In the genomic region with DNA sequence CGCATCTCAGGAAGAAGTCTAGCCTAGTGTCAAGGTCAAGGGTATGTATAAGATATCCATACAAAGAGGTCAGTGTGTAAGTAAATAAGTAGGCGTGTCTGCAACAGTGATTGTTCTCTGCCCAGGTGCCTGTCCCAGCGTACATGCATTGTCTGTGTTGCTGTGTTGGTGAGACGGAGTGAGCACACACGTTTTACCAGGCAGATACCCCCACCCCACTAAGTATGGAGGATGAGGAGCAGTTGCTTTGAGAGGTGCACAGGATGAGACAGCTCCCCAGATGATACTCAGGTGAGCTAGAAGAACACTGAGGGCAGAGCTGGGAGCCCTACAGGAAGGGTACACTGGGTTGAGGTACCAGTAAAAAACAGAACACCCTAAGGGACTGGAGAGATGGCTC, we compare ENCODE assay signal across 17 mouse cellular contexts. TPM values are rescaled to one million over a fixed set of nuclear protein-coding genes. Genes with fewer than 3 reads are reported as not detected.
DNase-seq lines count a peak whose midpoint lies in the region; ATAC-seq and TF ChIP-seq lines count a peak whose summit lies in the region.
"Had no signal": no experiment of that assay in that cellular context is flagged by ENCODE, and none has a peak within 500 bp of the region (broad histone marks: within the 10 kb centered on the region; RNA-seq: fewer than 3 reads in every experiment).

No protein-coding gene starts in this region.

- peaks cover 27% of the 10 kb centered on the region for H3K36me3 ChIP-seq in heart, embryonic 14.5 days (ENCODE audit: control insufficient read depth, insufficient read depth, low read length)
- H3K36me3 ChIP-seq in neural tube, embryonic 11.5 days (ENCODE audit: control insufficient read depth, insufficient read depth, low read length), result peaks cover 5% of the 10 kb centered on the region
- peaks cover 3% of the 10 kb centered on the region for H3K36me3 ChIP-seq in stomach, postnatal 0 days (ENCODE audit: control insufficient read depth, insufficient read depth, low read length)

- peak overlapping the region; percentile 98 for H3K27ac ChIP-seq in gastrocnemius, adult 2 months
- H3K27ac ChIP-seq in heart, embryonic 14.5 days (replicated peaks in 1 of 2; ENCODE audit: control insufficient read depth in 1 of 2, insufficient read depth in 1 of 2, low read depth in 2 of 2, low read length in 2 of 2), result peak overlapping the region; percentile 66 to 70
- H3K27ac ChIP-seq in neural tube, embryonic 11.5 days (ENCODE audit: low read depth, low read length), result no peak overlapping the region
- H3K27ac ChIP-seq in stomach, postnatal 0 days (replicated peaks), result no peak overlapping the region
- H3K27ac ChIP-seq: hindbrain, embryonic 13.5 days; intestine, embryonic 15.5 days; limb, embryonic 13.5 days; liver, embryonic 14.5 days; lung, embryonic 15.5 days had no signal

- TF ChIP-seq CTCF in gastrocnemius, adult 2 months (IDR thresholded peaks at IDR 0.05), result no peak
- no peak for TF ChIP-seq CTCF in stomach, postnatal 0 days (IDR thresholded peaks at IDR 0.05; ENCODE audit: low read depth)

- H3K4me1 ChIP-seq in heart, embryonic 14.5 days (ENCODE audit: control insufficient read depth in 2 of 2, insufficient read depth in 2 of 2, low read length in 2 of 2), result peaks cover 10 to 27% of the 10 kb centered on the region in 2 experiments; a peak in 3 of 4 replicates
- H3K4me1 ChIP-seq in neural tube, embryonic 11.5 days (ENCODE audit: control insufficient read depth, insufficient read depth, low read length), result no peaks in the 10 kb centered on the region
- no peaks in the 10 kb centered on the region for H3K4me1 ChIP-seq in stomach, postnatal 0 days (replicated peaks; ENCODE audit: control insufficient read depth, insufficient read depth)

- 44% methylated on average over 5 of the region's 5 CpGs for WGBS in heart, embryonic 14.5 days
- 78% methylated on average over 5 of the region's 5 CpGs for WGBS in neural tube, embryonic 11.5 days
- 45% methylated on average over 5 of the region's 5 CpGs for WGBS in stomach, postnatal 0 days

- H3K4me2 ChIP-seq in heart, embryonic 14.5 days (ENCODE audit: low read length), result peak overlapping the region; percentile 70
- H3K4me2 ChIP-seq in neural tube, embryonic 11.5 days (ENCODE audit: low read depth), result no peak overlapping the region
- H3K4me2 ChIP-seq in stomach, postnatal 0 days (replicated peaks; ENCODE audit: low read depth), result no peak overlapping the region
- H3K4me2 ChIP-seq: hindbrain, embryonic 13.5 days; intestine, embryonic 15.5 days; lung, embryonic 15.5 days had no signal

- TF ChIP-seq EP300 in stomach, postnatal 0 days (optimal IDR thresholded peaks at IDR 0.05), result no peak

- intact Hi-C loops in gastrocnemius, adult 2 months (cut with DNase I), result no loop called here
- intact Hi-C loops in heart, postnatal 10 days (cut with DNase I), result no loop called here

- H3K9ac ChIP-seq in heart, embryonic 14.5 days (ENCODE audit: low read length), result peak overlapping the region; percentile 5; the same call in 1 of the 2 replicates
- H3K9ac ChIP-seq in neural tube, embryonic 11.5 days (ENCODE audit: low read length), result no peak overlapping the region
- no peak overlapping the region for H3K9ac ChIP-seq in stomach, postnatal 0 days (ENCODE audit: low read length)
- H3K9ac ChIP-seq: hindbrain, embryonic 13.5 days; intestine, embryonic 15.5 days; liver, embryonic 14.5 days; lung, embryonic 15.5 days had no signal

- H3K4me3 ChIP-seq in gastrocnemius, adult 2 months, result peak overlapping the region; percentile 23
- H3K4me3 ChIP-seq in heart, embryonic 14.5 days (ENCODE audit: control insufficient read depth in 1 of 2, insufficient read depth in 1 of 2, low read depth in 1 of 2, low read length in 2 of 2), result no peak overlapping the region
- no peak overlapping the region for H3K4me3 ChIP-seq in neural tube, embryonic 11.5 days (ENCODE audit: low read depth, low read length)
- H3K4me3 ChIP-seq in stomach, postnatal 0 days (ENCODE audit: low read depth, low read length), result no peak overlapping the region
- H3K4me3 ChIP-seq: forebrain, embryonic 10.5 days; hindbrain, embryonic 13.5 days; intestine, embryonic 15.5 days; lung, embryonic 15.5 days had no signal

- DNase-seq in gastrocnemius, adult 2 months, result no peak
- no peak for DNase-seq in gastrocnemius, postnatal 4 days (ENCODE audit: low spot score in 2 of 2)
- DNase-seq in heart, postnatal 10 days, result no peak
- peak; percentile 9 for DNase-seq in neural tube, embryonic 11.5 days (ENCODE audit: low spot score)
- no peak for DNase-seq in neural tube, embryonic 10.5 days (ENCODE audit: extremely low spot score, low spot score)
- DNase-seq in stomach, postnatal 0 days (ENCODE audit: low spot score), result peak; percentile 12
- DNase-seq: adrenal gland, postnatal 36 days; cerebellum, adult 2 months; lung, postnatal 4 days; right cerebral cortex, postnatal 25 days had no signal

- H3K9me3 ChIP-seq in heart, embryonic 14.5 days (ENCODE audit: control insufficient read depth, low read length), result no peaks in the 10 kb centered on the region
- no peaks in the 10 kb centered on the region for H3K9me3 ChIP-seq in neural tube, embryonic 11.5 days (ENCODE audit: control insufficient read depth, low read length)
- H3K9me3 ChIP-seq in stomach, postnatal 0 days (ENCODE audit: control insufficient read depth, low read length), result no peaks in the 10 kb centered on the region
- H3K9me3 ChIP-seq: hindbrain, embryonic 13.5 days; intestine, embryonic 15.5 days; limb, embryonic 13.5 days; lung, embryonic 15.5 days had no signal

- H3K27me3 ChIP-seq in heart, embryonic 14.5 days (ENCODE audit: control insufficient read depth, insufficient read depth, low read length), result no peaks in the 10 kb centered on the region
- no peaks in the 10 kb centered on the region for H3K27me3 ChIP-seq in neural tube, embryonic 11.5 days (ENCODE audit: control insufficient read depth, insufficient read depth, low read length)
- no peaks in the 10 kb centered on the region for H3K27me3 ChIP-seq in stomach, postnatal 0 days (ENCODE audit: control insufficient read depth, insufficient read depth, low read length)
- H3K27me3 ChIP-seq: hindbrain, embryonic 13.5 days; intestine, embryonic 15.5 days; limb, embryonic 13.5 days; lung, embryonic 15.5 days had no signal

- no peak for ATAC-seq in heart, embryonic 14.5 days (ENCODE audit: insufficient number of reproducible peaks, insufficient read depth, low FRiP score, low read depth)
- no peak for ATAC-seq in neural tube, embryonic 11.5 days (ENCODE audit: insufficient read depth, low FRiP score, low TSS enrichment)
- ATAC-seq in stomach, postnatal 0 days (ENCODE audit: low FRiP score, low TSS enrichment), result no peak
- ATAC-seq: intestine, embryonic 15.5 days had no signal

RNA-seq across cellular contexts. Expression of gene Pgam2, which starts 0.6 kb away (rescaled TPM):
- total RNA-seq in gastrocnemius, adult 2 months (2021), result 1,000 to 10,000 TPM; 2,835 to 2,943 TPM
- total RNA-seq in gastrocnemius, postnatal 4 days (2021), result 1,000 to 10,000 TPM; 1,561 to 1,711 TPM
- 1,077 and 1,126 TPM in 2 replicates for polyA plus RNA-seq in heart, embryonic 14.5 days (2014; fragmentation: Nextera tagmentation; extraction: Ambion mirVana)
- total RNA-seq in heart, postnatal 10 days (2021), result 100 to 1,000 TPM; 756 to 765 TPM
- 17.4 and 20.5 TPM in 2 replicates for polyA plus RNA-seq in neural tube, embryonic 11.5 days (2014; fragmentation: Nextera tagmentation; extraction: Ambion mirVana)
- polyA plus RNA-seq in stomach, postnatal 0 days (2015; fragmentation: Nextera tagmentation; extraction: Ambion mirVana), result 2.8 and 3.9 TPM in 2 replicates
- total RNA-seq: adrenal gland, postnatal 36 days had no signal

RNA-seq across cellular contexts. Expression of gene Dbnl, which starts 15.9 kb away (rescaled TPM):
- 10 to 100 TPM; 10.7 to 14.0 TPM for total RNA-seq in gastrocnemius, adult 2 months (2021)
- total RNA-seq in gastrocnemius, postnatal 4 days (2021), result 10 to 100 TPM; 35.0 to 39.3 TPM
- 65.6 and 71.2 TPM in 2 replicates for polyA plus RNA-seq in heart, embryonic 14.5 days (2014; fragmentation: Nextera tagmentation; extraction: Ambion mirVana)
- total RNA-seq in heart, postnatal 10 days (2021), result 10 to 100 TPM; 37.4 to 40.6 TPM
- 149 and 156 TPM in 2 replicates for polyA plus RNA-seq in neural tube, embryonic 11.5 days (2014; fragmentation: Nextera tagmentation; extraction: Ambion mirVana)
- 99.8 and 104 TPM in 2 replicates for polyA plus RNA-seq in stomach, postnatal 0 days (2015; fragmentation: Nextera tagmentation; extraction: Ambion mirVana)

RNA-seq across cellular contexts. Expression of gene Polm, which starts 33.6 kb away (rescaled TPM):
- 1 to 10 TPM; 1.7 to 3.1 TPM for total RNA-seq in gastrocnemius, adult 2 months (2021)
- 1 to 10 TPM; 8.4 to 8.9 TPM for total RNA-seq in gastrocnemius, postnatal 4 days (2021)
- polyA plus RNA-seq in heart, embryonic 14.5 days (2014; fragmentation: Nextera tagmentation; extraction: Ambion mirVana), result 5.6 and 7.0 TPM in 2 replicates
- 1 to 10 TPM; 5.0 to 6.7 TPM for total RNA-seq in heart, postnatal 10 days (2021)
- polyA plus RNA-seq in neural tube, embryonic 11.5 days (2014; fragmentation: Nextera tagmentation; extraction: Ambion mirVana), result 5.0 and 6.2 TPM in 2 replicates
- polyA plus RNA-seq in stomach, postnatal 0 days (2015; fragmentation: Nextera tagmentation; extraction: Ambion mirVana), result 5.7 and 6.3 TPM in 2 replicates

RNA-seq across cellular contexts. Expression of gene Urgcp, which starts 42.0 kb away (rescaled TPM):
- total RNA-seq in gastrocnemius, adult 2 months (2021), result 10 to 100 TPM; 42.2 to 48.9 TPM
- total RNA-seq in gastrocnemius, postnatal 4 days (2021), result 10 to 100 TPM; 40.0 to 40.8 TPM
- polyA plus RNA-seq in heart, embryonic 14.5 days (2014; fragmentation: Nextera tagmentation; extraction: Ambion mirVana), result 19.9 and 22.1 TPM in 2 replicates
- total RNA-seq in heart, postnatal 10 days (2021), result 10 to 100 TPM; 65.6 to 68.5 TPM
- polyA plus RNA-seq in neural tube, embryonic 11.5 days (2014; fragmentation: Nextera tagmentation; extraction: Ambion mirVana), result 14.4 and 16.5 TPM in 2 replicates
- polyA plus RNA-seq in stomach, postnatal 0 days (2015; fragmentation: Nextera tagmentation; extraction: Ambion mirVana), result 14.1 and 15.4 TPM in 2 replicates

RNA-seq across cellular contexts. Expression of gene Aebp1, which starts 57.6 kb away (rescaled TPM):
- total RNA-seq in gastrocnemius, adult 2 months (2021), result 10 to 100 TPM; 52.8 to 72.3 TPM
- 10 to 100 TPM; 60.9 to 68.2 TPM for total RNA-seq in gastrocnemius, postnatal 4 days (2021)
- 25.0 and 32.8 TPM in 2 replicates for polyA plus RNA-seq in heart, embryonic 14.5 days (2014; fragmentation: Nextera tagmentation; extraction: Ambion mirVana)
- 10 to 100 TPM; 35.2 to 40.1 TPM for total RNA-seq in heart, postnatal 10 days (2021)
- polyA plus RNA-seq in neural tube, embryonic 11.5 days (2014; fragmentation: Nextera tagmentation; extraction: Ambion mirVana), result 8.9 and 9.7 TPM in 2 replicates
- 19.6 and 21.9 TPM in 2 replicates for polyA plus RNA-seq in stomach, postnatal 0 days (2015; fragmentation: Nextera tagmentation; extraction: Ambion mirVana)

Comparison
In these comparisons a context has a peak if more than half of its experiments do, and no peak if none do; other contexts are left out.
1. DNase-seq: peak in neural tube, embryonic 11.5 days (single experiment) and stomach, postnatal 0 days (single experiment); none in gastrocnemius, adult 2 months (single experiment), gastrocnemius, postnatal 4 days (0 of 2), heart, postnatal 10 days (0 of 2) and neural tube, embryonic 10.5 days (single experiment).
2. H3K27ac ChIP-seq: peak in gastrocnemius, adult 2 months (single experiment) and heart, embryonic 14.5 days (2 of 2); none in neural tube, embryonic 11.5 days (single experiment) and stomach, postnatal 0 days (single experiment).